Mouse (Mus musculus) brain, adult 2 months (tissue): Measurements from ENCODE around the gene Trim17.

Experiments used
- DNase-seq: peaks from one replicate; pipeline ENCODE4 v3.0.0; 2011; ENCODE audit warnings: low read depth, low spot score

Trim17 gene

GRCm38 (mm10) chr11:58954420-58955142 lies at the start of gene Trim17, which contains the start of gene Hist3h2a:
TSS of gene Trim17 (plus strand) at chr11:58954685.
TSS of gene Hist3h2a (plus strand) at chr11:58954685.
- DNase-seq: peak; percentile 100

GRCm38 (mm10) chr11:58904838-58905237 lies 49.6 kb upstream of the Trim17 start:
- DNase-seq: peak; percentile 69

GRCm38 (mm10) chr11:58913776-58914175 lies 40.7 kb upstream of the Trim17 start:
- DNase-seq: no peak

DNA sequence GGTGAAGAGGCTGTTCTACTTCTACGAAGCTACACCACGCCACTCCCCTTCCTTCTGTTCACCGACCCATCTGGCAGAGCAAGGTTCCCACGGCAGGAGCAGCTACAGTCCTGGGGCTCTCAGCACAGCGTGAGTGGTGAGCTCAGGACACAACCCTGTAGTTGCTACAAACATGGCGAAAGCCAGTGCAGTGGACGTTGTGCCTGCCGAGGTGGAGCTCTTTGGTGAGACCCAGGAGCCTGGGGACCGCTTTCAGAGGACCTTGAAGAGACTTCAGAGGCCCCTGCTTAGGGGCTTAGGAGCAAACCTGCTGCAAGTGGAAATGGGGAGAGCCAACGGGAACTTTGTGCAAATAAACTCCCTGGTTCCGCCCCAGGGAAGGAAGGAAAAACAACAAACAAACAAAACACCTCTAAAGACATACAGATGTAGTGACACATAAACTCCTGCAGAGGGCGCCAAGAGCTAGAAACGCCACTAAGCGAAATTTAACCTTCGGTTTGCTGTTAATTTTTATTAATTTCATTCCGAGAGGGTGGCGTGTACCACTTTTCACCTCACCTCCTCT lies 39.9 kb upstream of the Trim17 start:
- peak; percentile 58 for DNase-seq

DNA sequence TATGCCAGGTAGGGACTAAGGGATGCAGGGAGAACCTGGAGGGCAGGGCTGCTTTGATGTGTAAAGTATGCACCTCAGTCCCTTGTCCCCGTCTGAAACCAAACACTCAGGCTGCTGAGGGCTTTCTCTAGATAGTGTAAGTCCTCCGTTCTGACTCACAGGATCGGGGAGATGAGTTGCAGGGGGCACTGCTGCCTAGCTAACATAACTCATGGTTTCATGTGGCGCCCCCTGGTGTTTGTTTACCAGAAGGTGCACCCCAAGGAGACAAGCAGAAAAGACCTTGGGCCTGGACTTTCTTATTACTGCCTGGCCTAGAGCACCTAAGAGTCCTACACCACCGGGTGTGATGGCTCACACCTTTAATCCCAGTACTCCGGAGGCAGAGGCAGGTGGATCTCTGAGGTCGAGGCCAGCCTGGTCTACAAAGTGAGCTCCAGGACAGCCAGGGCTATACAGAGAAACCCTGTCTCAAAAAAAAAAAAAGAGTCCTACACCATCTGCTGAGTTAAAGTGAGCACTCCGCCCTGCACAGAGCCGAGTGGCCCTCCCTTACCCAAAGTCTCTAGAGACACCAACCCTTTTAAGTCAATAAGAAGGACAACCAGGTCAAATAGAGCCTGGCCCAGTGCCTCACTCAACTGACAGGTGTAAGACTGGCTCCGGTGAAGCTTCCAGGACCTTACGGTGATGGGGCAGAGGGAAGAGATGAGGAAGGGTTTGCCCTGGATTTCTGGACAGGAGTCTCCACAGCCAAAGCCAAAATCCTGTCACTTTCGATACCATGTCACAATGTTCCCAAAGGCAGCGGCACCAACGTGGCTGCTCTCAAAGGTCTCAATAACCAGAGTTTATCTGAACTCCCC lies 37.4 kb upstream of the Trim17 start:
- DNase-seq: peak; percentile 70

DNA sequence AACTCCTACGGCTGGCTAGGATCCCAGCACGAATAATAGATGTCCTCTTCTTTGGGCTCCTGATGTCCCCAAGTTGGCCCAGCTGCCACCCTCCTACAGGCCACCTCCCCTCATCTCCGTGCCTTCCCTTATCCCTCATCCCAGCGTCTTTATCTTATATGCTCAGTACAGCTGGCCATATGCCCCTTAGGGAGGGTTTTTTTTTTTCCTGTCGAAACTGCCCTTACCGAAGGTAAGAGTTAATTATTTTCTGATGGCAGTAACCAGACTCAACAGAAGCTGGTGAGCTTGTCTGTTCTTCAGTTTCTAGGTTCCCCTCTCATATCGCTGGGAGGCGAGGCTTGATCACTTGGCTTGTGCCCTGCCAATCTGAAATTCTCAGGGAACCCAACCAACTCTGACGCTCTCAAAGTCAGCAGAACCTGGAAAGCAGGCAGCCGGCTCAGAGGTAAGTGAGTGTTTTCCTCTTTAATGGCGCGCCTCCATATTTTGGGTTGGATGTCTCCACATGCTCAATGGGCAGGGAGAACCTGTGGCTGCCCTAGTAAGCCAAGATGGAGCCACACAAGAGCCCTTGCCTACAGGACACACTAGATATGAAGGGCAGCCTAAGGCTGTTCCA lies 36.6 kb upstream of the Trim17 start, which contains the start of gene Btnl10:
Gene Btnl10 (plus strand): TSS at position 164 of the 622 bp plus-strand sequence.
- DNase-seq: no peak

- DNase-seq: no peak
These were observed 35.7 kb upstream of the Trim17 start for GRCm38 (mm10) chr11:58918759-58919158.

GRCm38 (mm10) chr11:58922420-58922819 lies 32.1 kb upstream of the Trim17 start:
- no peak for DNase-seq

DNA sequence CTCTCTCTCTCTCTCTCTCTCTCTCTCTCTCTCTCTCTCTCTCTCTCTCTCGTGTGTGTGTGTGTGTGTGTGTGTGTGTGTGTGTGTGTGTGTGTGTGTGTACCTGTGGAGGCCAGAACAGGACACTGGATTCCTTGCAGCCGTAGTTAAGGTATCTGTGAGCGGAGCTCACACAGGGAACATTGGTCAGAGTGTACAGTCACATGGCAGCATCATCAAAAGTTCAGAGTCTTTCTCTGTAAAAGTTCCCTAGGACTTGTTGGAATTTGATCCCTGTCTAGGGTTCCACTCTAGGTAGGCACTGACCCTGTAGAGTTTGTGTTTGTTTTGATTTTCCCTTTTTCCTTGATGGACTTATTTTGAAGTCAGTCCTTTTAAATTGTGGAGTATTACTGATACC lies 27.8 kb upstream of the Trim17 start:
- no peak for DNase-seq

DNA sequence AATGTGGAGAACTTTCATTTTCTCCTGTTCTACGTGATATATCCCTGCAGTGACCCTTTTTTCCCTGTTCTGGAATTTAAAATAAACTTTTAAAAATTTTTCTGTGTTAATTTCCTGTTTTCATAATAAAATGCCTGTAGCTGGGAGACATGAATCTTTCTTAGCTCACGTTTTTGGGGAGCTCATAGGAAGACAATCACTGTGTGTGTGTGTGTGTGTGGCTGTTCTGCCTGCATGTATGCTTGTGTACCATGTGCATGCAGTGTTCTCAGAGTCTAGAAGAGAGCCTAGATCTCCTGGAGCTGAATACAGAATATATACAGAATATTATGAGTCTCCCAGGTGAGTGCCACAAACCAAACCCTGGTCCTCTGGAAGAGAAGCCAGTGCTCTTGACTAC lies 27.4 kb upstream of the Trim17 start:
- DNase-seq: no peak

DNA sequence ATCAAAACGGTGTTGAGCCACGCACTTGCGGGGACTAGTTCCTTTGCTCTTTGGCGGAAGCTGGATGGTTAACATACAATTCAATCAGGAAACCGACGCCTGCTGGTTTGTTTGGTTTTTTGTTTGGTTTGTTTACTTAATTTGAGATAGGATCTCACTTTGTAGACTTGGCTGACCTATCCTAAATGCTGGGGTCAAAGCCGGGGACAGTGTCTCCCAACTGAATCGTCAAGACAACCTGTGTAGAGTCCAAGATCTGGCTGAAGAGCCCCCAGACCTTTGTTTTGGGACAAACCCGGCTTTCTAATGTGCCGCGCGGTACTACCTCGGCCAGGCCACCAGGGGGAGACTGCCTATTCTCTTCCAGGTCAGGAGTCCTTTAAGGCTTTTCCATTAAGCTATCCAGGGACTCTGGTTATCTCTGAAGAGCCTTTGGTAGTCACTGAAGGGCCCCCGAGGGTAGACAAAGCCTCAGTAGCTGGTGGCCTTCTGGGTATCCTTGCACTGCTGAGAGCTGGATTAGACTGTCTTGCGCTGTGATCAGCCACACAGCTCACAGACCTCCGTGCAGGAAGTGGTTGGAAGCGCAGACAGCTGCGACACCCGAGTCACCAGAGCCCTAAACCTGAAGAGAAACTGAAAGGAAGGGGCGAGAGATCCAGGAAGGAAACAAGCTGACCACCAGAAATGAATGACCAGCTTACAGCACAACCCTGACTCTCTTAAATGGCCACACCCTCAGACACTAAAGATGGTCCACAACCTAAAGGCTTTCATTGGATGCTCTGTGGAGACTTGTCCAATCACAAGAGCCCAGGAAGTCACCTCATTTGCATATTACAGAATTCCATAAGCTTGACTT lies 26.5 kb upstream of the Trim17 start:
- peak; percentile 76 for DNase-seq

GRCm38 (mm10) chr11:58929055-58929454 lies 25.4 kb upstream of the Trim17 start:
- DNase-seq: no peak

- DNase-seq: no peak
These were observed 24.8 kb upstream of the Trim17 start for GRCm38 (mm10) chr11:58929641-58930040.

- no peak for DNase-seq
These were observed 24.2 kb upstream of the Trim17 start for GRCm38 (mm10) chr11:58930254-58930653.

- peak; percentile 46 for DNase-seq
These were observed 22.9 kb upstream of the Trim17 start for GRCm38 (mm10) chr11:58931576-58931975.

DNA sequence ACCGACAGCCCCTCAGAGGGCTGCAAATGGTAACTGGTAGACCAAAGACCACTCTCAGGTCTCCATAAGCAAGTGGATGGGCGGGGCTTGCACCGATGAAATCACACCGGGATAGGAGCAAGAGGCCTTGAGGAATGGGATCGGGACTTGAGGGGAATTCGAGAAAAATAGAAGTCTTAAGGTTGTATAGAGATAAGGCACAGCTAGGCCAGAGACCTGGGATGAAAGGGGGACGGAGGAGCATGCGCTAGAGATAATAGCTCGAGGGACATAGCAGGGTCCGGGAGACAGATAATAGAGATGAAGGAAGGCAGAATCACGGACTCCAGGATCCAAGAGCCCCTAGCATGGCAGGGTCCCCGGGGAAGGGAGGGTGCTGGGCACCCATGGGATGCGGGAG lies 16.6 kb upstream of the Trim17 start:
- no peak for DNase-seq

DNA sequence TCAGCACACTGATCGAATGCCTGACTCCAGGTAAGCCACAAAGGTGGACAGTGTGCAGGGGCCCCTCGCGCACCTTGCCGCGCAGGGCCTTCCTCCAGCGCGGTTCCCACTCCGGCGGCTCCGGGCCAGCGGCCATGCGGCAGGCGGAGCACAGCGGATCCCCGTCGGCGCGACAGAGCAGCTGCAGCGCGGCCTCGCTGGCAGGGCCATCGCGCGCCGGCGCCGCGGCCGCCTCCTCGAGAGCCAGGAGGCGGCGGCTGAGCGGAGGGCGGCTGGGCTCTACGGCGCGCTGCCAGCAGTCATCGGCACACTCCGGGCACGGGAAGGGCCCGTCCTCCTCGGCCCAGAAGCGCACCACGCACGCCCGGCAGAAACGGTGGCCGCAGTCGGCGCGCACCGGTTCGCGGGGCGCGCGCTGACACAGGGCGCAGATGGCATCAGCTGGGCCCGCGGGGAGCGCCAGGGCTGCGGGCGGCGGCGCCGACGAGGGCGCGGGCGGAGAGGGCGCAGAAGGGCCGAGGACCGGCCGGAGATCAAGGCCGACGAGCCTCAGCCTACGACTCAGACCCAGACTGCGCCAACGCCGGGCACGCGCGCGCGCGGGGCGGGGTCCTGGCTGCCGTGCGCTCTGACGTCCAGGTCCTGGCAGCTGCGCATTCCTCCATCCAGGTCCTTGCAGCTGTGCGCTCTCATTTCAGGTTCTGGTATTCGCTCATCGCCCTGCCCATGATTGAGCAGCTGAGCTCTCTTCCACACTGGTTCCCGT lies 16.0 kb upstream of the Trim17 start, which contains the start of gene Rnf187:
Gene Rnf187 (minus strand): TSS at position 595 of the 766 bp plus-strand sequence.
- peak; percentile 99 for DNase-seq

GRCm38 (mm10) chr11:58939088-58939439 lies 15.4 kb upstream of the Trim17 start:
- DNase-seq: no peak

DNA sequence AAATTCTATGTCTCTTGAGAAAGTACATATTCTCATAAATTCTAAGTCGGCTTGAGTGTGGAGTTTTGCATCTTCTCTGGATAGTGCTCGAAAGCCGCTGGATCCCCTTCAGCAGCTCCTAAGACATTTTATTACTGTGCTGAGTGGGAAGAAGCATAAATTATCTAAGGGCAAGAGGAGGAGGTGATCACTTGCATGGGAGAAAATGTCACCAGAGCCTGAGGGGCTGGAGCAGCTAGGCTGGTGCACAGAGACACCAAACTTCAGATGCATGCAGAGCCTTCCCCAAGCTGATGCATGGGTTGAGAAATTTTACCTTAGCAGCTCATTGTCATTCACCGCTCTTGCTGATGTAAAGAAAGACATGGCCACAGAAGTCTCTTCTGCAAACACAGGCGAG lies 10.3 kb upstream of the Trim17 start:
- peak; percentile 60 for DNase-seq

- no peak for DNase-seq
These were observed 7.2 kb upstream of the Trim17 start for GRCm38 (mm10) chr11:58947306-58947705.
